Mouse (Mus musculus): ENCODE measurements around the gene Tmcc2.

DNA sequence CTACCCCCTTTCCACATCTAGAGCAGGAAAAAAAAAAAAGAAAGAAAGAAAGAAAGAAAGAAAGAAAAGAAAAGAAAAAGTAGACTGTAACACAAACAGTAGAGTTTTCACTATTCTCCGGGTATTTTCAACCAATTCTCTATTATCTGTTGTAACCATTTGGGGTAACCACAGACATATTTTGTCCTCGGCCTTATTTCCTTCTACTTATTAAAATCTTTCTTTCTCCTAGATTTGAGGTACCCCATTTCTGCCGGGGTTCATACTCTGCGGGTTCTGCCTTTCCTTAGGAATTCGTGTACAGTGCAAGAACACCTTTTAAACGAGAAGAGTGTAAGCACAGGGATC lies 25.8 kb upstream of the Tmcc2 start:
- TF ChIP-seq CTCF (conservative IDR thresholded peaks at IDR 0.05; ENCODE audit: insufficient read depth, insufficient read length, low read depth, low read length) (no peak), POLR2A (IDR thresholded peaks at IDR 0.05; ENCODE audit: low read depth, low read length) (no peak)

All from kidney, adult 2 months (tissue).